Mouse (Mus musculus) neural tube, embryonic 10.5 days (tissue): ENCODE measurements at regions not wholly inside any gene's neighbourhood (a gene's known extent, or its start where the extent isn't known, plus 50 kb on each side); places are given as distances from the start of the nearest gene placed in this dataset.
"Not testable (repeated sequence)": the region's sequence is repeated elsewhere in the genome, so short reads cannot be mapped to it uniquely, and the experiment has no call there.

Experiments
- DNase-seq: peaks from one replicate; pipeline ENCODE4 v3.0.0-alpha.2; 2017; ENCODE audit warnings: low spot score; ENCODE audit errors: extremely low spot score

DNA sequence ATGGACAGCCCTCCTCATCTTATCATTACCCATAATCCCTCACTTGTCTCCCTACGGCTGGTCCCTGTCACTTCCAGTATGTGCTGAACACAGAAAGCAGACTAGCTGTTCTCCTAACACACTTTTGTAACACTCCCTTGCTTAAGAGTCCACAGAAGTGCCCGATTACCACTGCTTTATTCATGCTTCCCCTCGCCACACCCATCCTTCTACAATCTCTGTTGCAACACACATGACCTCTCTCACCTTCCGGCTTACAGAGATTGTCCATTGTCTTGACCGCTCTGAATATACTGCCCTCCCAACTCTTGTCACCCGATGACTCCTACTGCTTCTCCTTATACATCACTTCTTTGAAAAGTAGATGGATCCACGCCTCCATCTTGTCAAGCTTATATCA lies 132.9 kb downstream of the Snx18 start:
- no peak for DNase-seq

DNA sequence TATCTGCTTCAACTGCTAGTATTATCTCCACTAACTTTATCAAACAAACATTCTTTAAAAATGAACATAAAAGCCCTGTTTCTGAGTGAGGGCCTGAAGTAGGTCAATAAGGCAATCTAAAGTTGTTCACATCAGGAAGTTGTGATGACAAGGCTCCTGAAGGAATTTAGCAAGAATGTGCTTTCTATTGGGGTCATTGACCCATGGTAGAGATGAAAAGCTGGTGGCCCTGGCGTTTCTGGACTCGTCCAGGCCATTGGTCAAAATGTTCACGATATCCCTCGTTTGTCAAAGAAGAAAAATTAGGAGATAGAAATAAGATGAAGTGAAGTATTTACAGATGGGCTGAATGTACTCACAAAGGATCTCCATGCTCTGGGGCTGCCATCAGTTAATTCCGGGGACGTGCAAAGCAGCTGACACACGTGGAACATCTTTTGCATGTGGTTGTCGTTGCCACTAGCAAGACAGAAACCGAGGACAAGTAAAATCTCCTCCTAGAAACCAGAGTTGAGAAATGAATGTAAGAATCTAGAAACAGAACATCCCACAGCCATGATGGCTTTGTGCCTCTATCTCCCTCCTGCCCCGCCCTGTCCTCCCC lies 134.1 kb downstream of the Snx18 start:
- no peak for DNase-seq

DNA sequence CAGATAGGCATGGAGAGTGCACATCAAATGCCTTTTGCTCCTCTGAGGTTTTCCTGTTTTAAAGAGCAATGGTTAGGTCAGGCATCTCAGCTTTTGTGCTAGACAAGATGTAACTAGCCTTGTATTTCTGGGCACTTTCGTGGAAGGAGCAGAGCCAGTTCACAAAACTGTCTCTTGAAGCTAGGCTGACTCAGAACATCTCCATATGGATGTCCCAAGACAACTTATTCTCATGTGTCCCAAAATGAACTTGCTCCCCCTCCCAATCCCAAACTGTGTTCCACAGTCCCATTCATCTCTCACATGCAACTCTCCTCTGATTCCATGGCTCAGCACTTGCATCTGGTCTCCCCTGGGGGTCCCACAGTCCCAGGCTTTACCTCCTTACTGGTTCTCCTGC lies 135.5 kb downstream of the Snx18 start:
- DNase-seq: no peak

DNA sequence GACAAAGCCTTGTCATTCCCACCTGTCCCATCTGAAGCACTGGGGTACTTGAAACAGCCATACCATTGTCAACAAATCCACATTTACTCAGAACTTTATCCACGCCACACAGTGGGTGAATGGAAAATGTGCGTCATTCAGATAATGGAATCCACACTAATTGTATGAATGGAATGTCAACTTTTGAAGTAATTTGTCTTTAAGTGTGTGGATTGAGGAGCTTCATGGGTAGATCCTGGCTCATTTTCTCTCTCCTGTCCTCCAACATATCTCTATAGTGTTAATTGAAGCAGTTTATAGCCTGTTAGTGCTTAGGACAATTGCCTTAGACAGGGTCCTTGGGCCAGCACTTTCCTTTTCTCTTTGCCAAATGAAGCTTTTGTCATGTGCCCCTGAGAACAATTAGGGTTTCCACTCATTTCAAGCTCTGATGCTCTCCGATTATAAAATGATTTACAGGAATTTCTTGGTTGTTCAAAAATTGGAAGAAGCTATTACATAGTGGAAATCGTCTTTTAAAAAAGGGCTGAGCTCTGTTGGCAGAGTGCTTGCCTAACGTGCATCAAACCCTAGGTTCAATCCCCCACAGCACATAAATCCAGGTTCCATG lies 140.4 kb downstream of the Snx18 start:
- no peak for DNase-seq

DNA sequence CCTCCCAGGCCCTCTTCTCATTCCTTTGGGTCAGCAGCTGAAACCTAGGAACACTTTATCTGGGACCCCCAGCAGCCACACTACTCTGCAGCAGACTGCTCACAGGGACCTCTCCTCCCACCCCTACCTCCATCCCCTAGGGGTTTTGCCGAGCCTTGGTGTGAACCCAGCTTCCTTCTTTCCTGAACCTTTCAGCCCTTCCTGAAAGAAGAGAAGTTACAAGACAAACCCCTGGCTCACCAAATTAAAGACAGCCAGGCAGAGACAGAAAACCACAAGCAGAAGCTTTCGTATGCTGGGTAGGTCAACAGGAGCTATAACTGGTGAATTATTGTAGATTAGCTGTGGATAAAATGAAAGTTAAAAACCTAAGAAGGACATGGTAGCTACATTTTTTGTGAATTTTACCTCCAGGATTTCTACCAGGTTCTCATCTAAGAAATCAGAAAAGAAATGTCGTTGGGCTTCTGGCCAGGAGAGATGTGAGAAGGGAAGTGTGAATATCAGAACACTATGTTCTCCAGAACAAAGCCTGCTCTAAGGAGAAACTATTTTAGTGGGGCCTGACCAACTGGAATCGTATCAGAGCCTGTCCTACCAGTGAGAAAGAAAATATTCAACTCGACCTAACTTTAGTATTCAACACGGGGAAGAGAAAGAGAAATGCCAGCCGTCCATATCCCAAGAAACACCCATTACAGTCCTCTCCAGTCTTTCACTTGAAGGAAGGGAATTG lies 147.4 kb downstream of the Snx18 start:
- DNase-seq: no peak

DNA sequence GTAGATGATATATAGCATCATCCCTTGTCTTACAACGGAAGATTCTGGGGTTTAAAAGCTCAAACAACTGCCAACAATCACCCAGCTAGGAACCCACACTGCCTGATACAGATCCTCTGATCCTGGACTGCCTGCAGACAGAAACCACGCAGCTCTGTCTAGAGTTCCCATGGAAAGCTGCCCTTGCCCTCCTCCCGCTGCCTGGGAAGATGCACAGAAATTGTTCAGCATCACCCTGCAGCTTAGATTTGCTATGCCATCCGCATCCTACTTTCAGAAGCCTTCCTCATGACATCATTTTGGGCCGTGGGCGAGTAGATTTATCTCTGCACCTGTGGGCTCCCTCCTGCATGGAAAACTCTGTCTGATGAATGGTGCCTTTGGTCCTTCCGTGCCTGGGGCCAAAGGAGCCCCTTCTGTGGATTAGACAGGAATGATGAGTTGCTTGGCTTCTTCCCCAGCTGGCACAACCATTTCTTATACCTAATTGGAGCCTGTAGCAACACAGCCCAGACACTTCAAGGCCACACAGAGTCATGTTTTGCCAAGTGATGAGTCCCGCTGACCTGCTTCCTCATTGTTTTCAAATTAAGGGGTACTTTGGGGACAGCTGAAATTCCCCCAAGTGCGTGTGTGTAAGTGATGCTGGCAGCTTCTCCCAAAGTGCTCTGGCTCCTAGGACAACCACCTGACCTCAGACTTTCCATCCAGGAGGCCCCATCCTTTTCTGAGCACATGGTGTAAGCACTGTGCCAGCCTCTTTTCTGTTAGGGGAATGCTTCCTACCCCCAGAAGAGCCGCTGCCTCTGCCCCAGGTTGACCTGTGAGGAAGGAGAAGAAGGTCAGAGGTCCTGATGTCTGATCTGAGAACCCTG lies 153.9 kb downstream of the Snx18 start:
- DNase-seq: peak; percentile 23

DNA sequence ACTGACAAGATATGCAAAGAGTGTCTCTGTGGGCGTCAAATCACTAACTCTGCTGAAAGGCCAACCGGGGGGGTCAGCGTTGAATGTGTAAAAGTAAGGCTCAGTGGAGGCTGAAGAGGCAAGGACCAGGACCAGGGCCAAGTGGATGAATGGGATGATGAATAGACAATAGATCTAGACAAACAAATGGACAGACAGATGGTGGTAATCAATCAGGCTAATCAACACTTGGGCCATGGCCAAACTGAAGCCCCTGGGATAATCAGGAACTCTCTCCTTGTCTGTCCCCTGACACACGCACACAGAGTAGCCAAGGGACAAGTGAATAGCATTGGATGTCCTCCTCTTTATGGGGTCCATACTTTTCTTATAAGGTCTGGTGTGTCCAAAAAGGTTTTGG lies 154.9 kb downstream of the Snx18 start:
- DNase-seq: no peak

DNA sequence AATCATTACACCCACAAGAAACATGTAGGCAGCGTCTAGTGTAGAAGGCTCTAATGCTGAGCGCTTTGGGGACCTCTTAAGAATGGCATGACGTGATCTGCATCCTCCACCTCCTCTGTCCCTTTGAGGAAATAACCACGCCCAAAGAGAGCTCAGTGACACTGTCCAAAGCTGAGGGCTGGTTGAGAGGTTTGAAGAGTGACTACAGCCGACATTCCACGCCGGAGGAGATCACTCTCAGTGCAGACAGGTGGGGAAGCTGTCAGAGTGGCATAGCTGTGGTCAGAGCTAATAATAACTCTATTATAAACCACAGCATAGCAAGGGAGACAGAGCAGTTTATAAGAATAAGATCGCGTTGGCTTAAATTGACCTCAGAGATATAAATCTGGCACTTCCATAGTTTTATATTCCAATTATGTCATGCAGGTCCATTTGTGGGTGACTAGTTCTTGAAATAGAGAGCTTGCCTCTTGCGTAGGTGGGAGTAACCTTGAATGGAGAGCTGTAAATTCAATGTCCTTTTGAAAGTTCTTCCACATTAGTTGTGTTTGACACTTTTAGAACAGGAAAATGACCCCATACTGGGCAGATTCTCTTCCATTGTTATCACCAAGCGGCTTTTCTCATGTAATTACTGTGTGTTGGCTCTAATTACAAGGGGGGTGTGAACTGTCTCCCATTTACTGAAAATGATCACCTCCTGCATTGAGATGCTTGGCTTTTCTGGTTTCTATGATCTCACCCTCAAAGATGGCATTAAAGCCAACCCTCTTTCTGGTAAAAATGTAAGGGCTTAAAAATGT lies 161.7 kb downstream of the BC067074 start:
- no peak for DNase-seq

DNA sequence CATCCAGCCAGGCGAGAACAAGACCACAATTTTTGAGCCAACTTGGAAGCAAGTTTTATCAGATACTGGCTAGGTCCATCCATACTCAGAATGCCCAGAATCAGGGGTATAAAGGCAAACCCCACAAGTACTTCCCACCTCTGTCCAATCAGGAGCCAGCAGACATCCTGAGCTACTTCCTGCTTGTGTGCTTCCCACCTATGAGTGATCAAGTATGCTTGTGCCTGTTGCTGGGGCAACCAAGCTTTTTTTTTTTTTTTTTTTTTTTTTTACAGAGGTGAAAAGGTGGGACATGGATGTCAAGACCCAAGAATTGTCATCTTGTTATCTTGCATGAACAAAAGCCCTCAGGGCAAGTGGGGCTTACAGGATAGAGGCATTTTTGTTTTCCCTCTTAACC lies 155.4 kb downstream of the BC067074 start:
- no peak for DNase-seq

DNA sequence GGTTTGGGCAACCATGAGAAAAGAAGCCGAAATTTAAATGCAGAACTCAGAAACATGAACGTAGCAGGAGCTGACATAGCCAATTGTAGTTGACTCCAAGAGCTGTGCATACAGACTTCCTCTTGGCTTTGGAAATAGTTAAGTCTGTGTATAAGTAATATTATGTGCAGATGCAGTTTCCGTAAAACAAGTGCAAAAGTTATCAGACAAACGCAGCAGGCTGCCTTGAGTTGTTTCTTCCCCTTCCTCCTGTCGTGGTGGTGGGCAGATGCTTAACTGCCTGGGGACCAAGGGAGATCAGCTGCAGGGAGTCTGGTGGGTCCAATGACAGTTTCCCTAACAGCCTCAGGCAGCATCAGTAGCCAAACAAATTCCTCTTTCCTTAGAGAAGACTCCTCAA lies 153.3 kb downstream of the BC067074 start:
- DNase-seq: no peak

DNA sequence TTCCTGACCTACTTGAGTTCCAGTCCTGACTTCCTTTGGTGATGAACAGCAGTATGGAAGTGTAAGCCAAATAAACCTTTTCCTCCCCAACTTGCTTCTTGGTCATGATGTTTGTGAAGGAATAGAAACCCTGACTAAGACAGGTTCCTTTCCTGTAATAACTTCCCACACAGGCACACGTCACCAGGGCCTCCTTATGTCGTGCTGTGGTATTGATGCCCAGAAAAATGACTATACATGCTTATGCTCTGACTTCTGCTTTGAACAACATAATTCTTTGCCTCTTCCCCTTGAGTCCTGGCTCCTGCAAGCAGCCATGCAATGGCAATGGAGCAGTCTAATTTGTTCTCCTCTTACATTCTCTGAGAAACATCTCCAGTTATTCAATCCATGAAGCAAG lies 151.5 kb downstream of the BC067074 start:
- DNase-seq: not testable (repeated sequence)

DNA sequence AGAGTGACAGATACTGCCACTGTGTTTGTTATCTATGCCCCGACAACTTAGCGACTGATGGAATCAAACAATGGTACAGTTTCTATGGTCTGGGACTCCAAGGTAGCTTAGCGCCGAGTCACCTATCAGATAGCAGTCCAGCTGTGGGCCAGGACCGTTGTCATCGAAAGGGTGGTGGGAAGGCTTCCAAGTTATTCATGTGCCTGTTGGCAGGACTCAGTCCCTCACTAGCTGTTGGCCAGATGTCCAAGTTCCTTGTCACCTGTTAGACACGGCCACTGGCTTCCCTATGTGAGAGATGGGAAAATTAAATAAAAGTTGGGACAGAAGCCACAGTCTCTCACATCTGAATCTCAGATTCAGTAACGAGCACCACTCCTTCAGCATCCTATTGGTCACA lies 150.1 kb downstream of the BC067074 start:
- no peak for DNase-seq

DNA sequence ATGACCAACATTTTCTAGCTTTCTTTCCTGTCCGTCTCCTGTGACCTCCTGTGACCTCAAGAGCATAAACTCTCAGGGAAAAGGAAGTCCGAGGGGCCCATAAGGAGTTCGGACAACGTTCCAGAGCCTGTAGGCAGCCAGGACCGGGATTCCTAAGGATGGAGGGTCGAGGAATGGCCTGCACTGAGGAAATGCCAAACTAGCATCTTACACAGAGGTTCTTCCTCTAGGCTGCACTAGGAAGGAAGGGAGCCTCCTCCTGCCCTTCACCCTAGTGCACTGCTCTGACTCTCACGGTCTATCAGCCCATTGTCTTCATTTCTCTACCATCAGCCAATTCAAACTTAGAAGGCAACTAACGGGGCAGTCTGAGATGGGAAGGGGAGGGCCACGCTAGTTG lies 149.2 kb downstream of the BC067074 start:
- DNase-seq: no peak

DNA sequence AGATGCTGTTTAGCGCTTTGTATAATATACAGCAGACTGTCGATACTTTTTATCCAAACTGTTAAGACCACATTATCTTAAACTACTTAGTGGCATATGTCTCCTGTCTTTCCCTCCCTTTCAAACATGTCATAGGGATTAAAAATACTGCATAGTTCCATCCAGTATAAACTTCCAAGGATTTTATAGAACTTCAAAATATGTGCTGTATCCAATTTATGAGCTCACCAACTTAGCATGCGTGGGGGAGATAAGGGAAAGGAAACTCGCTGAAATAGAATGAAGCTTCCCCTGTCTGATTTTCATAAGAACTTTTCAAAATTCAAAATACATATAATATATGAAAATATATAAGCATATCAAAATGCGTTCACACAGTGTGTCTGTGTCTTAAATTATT lies 147.2 kb downstream of the BC067074 start:
- no peak for DNase-seq

DNA sequence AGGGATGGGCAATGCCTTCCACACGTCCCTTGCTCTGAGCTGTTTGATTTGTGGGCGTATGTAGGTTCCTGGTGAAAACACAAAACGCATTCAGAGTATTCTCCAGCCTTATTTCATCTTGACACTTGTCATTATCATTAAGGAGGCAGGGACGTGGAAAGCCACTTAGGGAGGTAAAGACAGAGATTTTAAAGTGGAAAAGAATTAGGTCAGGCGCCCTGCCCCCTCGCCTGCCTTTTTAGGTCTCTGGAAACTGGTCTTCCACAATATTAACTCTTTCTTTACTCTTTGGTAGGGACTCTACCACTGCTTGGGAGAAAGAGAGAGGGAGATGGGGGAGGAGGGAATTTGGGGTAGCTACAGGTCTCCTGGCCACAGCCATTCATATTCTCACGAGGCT lies 146.6 kb downstream of the BC067074 start:
- no peak for DNase-seq

DNA sequence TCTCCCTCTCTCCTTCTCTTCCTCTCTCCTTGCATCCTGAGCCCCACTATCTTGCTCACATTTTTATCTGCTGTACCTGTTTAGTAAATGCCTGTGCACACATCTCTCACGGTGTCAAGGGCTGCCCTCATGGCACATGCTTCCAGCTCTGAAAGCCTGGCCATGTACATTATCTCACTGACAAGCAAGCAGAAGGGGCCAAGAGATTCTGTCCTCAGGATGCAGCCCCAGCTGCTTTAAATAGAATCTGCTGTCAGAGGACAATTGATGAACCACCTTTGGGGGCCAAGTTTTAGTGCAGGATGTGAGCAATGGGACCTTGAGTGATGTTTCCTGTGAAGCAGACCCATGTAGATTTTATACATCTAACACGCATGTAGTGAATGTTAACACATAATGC lies 145.9 kb downstream of the BC067074 start:
- DNase-seq: no peak

DNA sequence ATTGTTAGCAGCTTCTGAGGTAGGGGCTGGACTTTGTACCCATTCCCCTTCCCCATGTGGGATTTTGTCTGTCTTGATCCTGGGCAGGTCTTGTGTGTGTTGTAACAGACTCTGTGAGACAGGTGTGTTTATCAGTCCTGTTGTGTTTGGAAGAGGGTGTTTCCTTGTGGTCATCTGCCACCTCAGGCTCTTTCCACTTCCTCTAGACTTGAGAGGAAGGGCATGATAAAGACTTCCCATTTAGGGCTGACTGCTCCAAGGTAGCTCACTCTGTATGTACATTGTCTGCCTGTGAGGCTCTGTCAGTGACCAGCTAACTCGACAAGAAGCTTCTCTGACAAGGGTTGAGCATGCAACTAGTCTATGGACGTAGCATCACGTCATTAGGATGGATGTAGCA lies 143.3 kb downstream of the BC067074 start:
- no peak for DNase-seq

DNA sequence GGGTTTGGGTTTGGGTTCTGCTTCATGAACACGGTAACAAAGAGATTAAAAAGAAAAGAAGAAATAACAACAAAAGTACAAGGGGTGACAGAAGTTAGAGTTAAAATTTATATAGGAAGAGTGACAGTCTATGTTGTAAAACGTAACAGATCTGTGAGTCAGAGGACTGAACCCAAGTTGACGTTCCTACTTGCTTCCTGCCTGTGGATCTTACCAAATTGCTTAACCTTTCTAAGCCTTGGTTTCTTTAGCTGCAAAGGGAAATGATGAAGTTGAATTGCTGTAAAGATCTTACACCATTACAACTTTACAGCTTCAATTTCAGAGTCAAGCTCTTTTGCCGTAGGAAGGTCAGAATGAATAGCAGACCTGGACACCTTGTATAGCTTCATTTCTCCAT lies 142.2 kb downstream of the BC067074 start:
- DNase-seq: no peak

DNA sequence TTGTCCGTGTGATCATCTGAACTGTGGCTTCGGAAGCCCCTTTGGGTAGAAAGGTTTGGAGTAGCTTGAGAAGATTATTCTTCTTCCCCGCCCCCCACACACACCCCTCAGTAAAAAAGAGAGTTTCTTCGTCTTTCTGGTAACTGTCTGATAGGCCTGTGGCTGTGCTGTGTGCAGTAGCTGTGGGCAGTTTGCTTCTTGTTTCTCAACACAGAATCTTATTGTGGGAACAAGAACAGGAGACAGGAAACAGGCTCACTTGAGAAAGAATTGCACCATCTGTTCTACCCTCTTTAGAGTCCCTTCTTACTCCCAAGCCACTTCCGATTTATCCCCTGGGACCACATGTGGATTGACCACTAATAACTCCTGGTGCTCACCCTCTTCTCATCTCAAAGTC lies 140.5 kb downstream of the BC067074 start:
- DNase-seq: no peak

DNA sequence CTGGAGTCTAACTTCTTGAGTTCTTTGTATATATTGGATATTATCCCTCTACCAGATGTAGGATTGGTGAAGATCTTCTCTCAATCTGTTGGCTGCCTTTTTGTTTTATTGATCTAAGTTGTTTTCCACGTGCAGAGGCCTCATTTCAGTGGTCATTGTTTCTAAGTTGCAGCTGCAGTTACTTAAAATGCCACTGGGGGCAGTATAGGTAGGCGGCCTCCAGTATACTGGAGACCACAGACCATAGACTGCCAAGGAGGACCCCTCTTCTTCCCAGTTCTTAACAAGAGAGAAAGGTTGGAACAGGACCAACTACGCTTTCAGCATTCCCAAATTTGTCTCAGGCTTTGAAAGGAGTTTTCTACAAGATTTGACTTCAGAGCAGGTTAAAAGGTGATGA lies 136.7 kb downstream of the BC067074 start:
- DNase-seq: no peak
